Mouse (Mus musculus) MEL (cell line): ENCODE measurements around the gene Trim62. TPM values are rescaled to one million over a fixed set of nuclear protein-coding genes. Genes with fewer than 3 reads are reported as not detected.

Experiments used
- DNase-seq: peaks from one replicate; pipeline ENCODE4 v3.0.0; 2011; ENCODE audit warnings: low read depth, low spot score
- H3K27ac ChIP-seq: 2 replicates; pipeline ENCODE4 v1.5.1; 2012; ENCODE audit warnings: low read depth, mild to moderate bottlenecking, control low read depth, low read length, moderate library complexity; ENCODE audit not compliant: control insufficient read depth
- H3K27me3 ChIP-seq, 2 experiments: fragments of 150-350 bp in 1 of 2; sonication (generic) in 1 of 2; 2 replicates each; pipeline ENCODE4 v1.6.1; 2012; ENCODE audit warnings: low read length in 2 of 2, mild to moderate bottlenecking in 2 of 2, improper control_type of control experiment in 1 of 2, moderate library complexity in 1 of 2; ENCODE audit not compliant: insufficient read depth in 2 of 2, control insufficient read depth in 1 of 2
- H3K36me3 ChIP-seq, 2 experiments: 2 replicates each; pipeline ENCODE4 v1.6.1; 2012 to 2014; ENCODE audit warnings: low read length in 2 of 2, improper control_type of control experiment in 1 of 2, inconsistent platforms in 1 of 2, mild to moderate bottlenecking in 1 of 2; ENCODE audit not compliant: insufficient read depth in 2 of 2, control insufficient read depth in 1 of 2
- H3K4me1 ChIP-seq, 2 experiments: fragments of 150-350 bp in 1 of 2; sonication (generic) in 1 of 2; 2 replicates each; pipeline ENCODE4 v1.6.1; 2012; ENCODE audit warnings: low read length in 2 of 2, improper control_type of control experiment in 1 of 2, mild to moderate bottlenecking in 1 of 2; ENCODE audit not compliant: insufficient read depth in 2 of 2, control insufficient read depth in 1 of 2
- H3K4me3 ChIP-seq, 2 experiments: fragments of 150-350 bp in 1 of 2; sonication (generic) in 1 of 2; 2 replicates each; pipeline ENCODE4 v1.5.1; 2012; ENCODE audit warnings: low read depth in 2 of 2, low read length in 2 of 2, mild to moderate bottlenecking in 2 of 2, moderate library complexity in 2 of 2, control low read depth in 1 of 2, improper control_type of control experiment in 1 of 2; ENCODE audit not compliant: control insufficient read depth in 1 of 2, insufficient read depth in 1 of 2
- H3K79me2 ChIP-seq: 2 replicates; pipeline ENCODE4 v1.6.1; 2012; ENCODE audit warnings: mild to moderate bottlenecking, low read length, moderate library complexity; ENCODE audit not compliant: control insufficient read depth, poor library complexity, insufficient read depth
- H3K9ac ChIP-seq: 2 replicates; pipeline ENCODE4 v1.6.1; 2012; ENCODE audit warnings: low read depth, mild to moderate bottlenecking, control low read depth, low read length, moderate library complexity; ENCODE audit not compliant: control insufficient read depth, poor library complexity, severe bottlenecking
- H3K9me3 ChIP-seq: fragments of 150-350 bp; sonication (generic); replicated peaks from 2 replicates; pipeline ENCODE4 v1.6.1; 2012; ENCODE audit warnings: mild to moderate bottlenecking, low read length, improper control_type of control experiment, moderate library complexity; ENCODE audit not compliant: insufficient read depth
- CHD2 ChIP-seq: IDR thresholded peaks from 2 replicates; pipeline ENCODE4 v1.6.1; 2011; ENCODE audit warnings: low read length, improper control_type of control experiment
- CTCF ChIP-seq, 3 experiments: IDR thresholded peaks in 2 of 3; conservative IDR thresholded peaks in 1 of 3; 2 replicates each; pipeline ENCODE4 v1.5.1; 2011 to 2012; ENCODE audit warnings: low read length in 3 of 3, low read depth in 2 of 3, mild to moderate bottlenecking in 2 of 3, improper control_type of control experiment in 1 of 3, inconsistent platforms in 1 of 3, mixed read lengths in 1 of 3, moderate library complexity in 1 of 3; ENCODE audit not compliant: control insufficient read depth in 1 of 3, insufficient read depth in 1 of 3, poor library complexity in 1 of 3, severe bottlenecking in 1 of 3
- E2F4 ChIP-seq: IDR thresholded peaks from 2 replicates; pipeline ENCODE4 v1.6.1; 2011; ENCODE audit warnings: low read depth, low read length, improper control_type of control experiment, borderline replicate concordance
- HCFC1 ChIP-seq: IDR thresholded peaks from 2 replicates; pipeline ENCODE4 v1.6.1; 2012; ENCODE audit warnings: low read depth, mild to moderate bottlenecking, inconsistent platforms, low read length, improper control_type of control experiment, moderate library complexity
- JUND ChIP-seq: IDR thresholded peaks from 2 replicates; pipeline ENCODE4 v1.6.1; 2011; ENCODE audit warnings: low read depth, mild to moderate bottlenecking, improper control_type of control experiment, low read length
- KAT2A ChIP-seq: conservative IDR thresholded peaks from 2 replicates; pipeline ENCODE4 v1.6.1; 2012; ENCODE audit warnings: low read depth, low read length, improper control_type of control experiment, inconsistent platforms
- MAX ChIP-seq: IDR thresholded peaks from 2 replicates; pipeline ENCODE4 v1.6.1; 2011; ENCODE audit warnings: low read length, improper control_type of control experiment
- MAZ ChIP-seq: IDR thresholded peaks from 2 replicates; pipeline ENCODE4 v1.6.1; 2012; ENCODE audit warnings: low read depth, mild to moderate bottlenecking, inconsistent platforms, low read length, improper control_type of control experiment
- MXI1 ChIP-seq: IDR thresholded peaks from 2 replicates; pipeline ENCODE4 v1.6.1; 2011; ENCODE audit warnings: mild to moderate bottlenecking, low read depth, low read length, improper control_type of control experiment
- MYC ChIP-seq: IDR thresholded peaks from 2 replicates; pipeline ENCODE4 v1.6.1; 2011; ENCODE audit warnings: low read depth, mild to moderate bottlenecking, low read length, improper control_type of control experiment, moderate library complexity
- POLR2AphosphoS2 ChIP-seq: IDR thresholded peaks from 2 replicates; pipeline ENCODE4 v1.6.1; 2011; ENCODE audit warnings: low read length, improper control_type of control experiment
- POLR2AphosphoS5 ChIP-seq: IDR thresholded peaks from 2 replicates; pipeline ENCODE4 v1.6.1; 2012; ENCODE audit warnings: low read depth, borderline replicate concordance, mild to moderate bottlenecking, inconsistent platforms, low read length, moderate library complexity, mixed read lengths
- SIN3A ChIP-seq: IDR thresholded peaks from 2 replicates; pipeline ENCODE4 v1.6.1; 2012; ENCODE audit warnings: low read length, improper control_type of control experiment, inconsistent platforms
- SMC3 ChIP-seq: IDR thresholded peaks from 2 replicates; pipeline ENCODE4 v1.6.1; 2011; ENCODE audit warnings: low read depth, low read length, improper control_type of control experiment
- UBTF ChIP-seq: IDR thresholded peaks from 2 replicates; pipeline ENCODE4 v1.6.1; 2012; ENCODE audit warnings: low read depth, mild to moderate bottlenecking, inconsistent platforms, low read length, improper control_type of control experiment, moderate library complexity, borderline replicate concordance; ENCODE audit not compliant: insufficient read depth
- ZC3H11A ChIP-seq: IDR thresholded peaks from 2 replicates; pipeline ENCODE4 v1.6.1; 2012; ENCODE audit warnings: low read depth, mild to moderate bottlenecking, inconsistent platforms, low read length, improper control_type of control experiment
- ZMIZ1 ChIP-seq: IDR thresholded peaks from 2 replicates; pipeline ENCODE4 v1.6.1; 2012; ENCODE audit warnings: low read depth, mild to moderate bottlenecking, inconsistent platforms, low read length, improper control_type of control experiment, moderate library complexity
- ZNF384 ChIP-seq: IDR thresholded peaks from 2 replicates; pipeline ENCODE4 v1.6.1; 2012; ENCODE audit warnings: low read depth, mild to moderate bottlenecking, inconsistent platforms, low read length, improper control_type of control experiment
- polyA plus RNA-seq, 2 experiments: library from polyadenylated mRNA; stranded (reverse) in 1 of 2; unstranded in 1 of 2; fragments of >175 nt in 1 of 2; fragments of >200 nt in 1 of 2; gene quantifications; 2 replicates each; pipeline versions ENCODE4 v1.2.1 to v1.2.4; 2012; ENCODE audit warnings: low replicate concordance in 2 of 2, low read depth in 1 of 2; ENCODE audit not compliant: insufficient read length in 2 of 2, insufficient read depth in 1 of 2, missing spikeins in 1 of 2
- total RNA-seq: library from RNA; depleted of rRNA; stranded (reverse); fragments of 300-350 nt; gene quantifications from 2 replicates; pipeline ENCODE4 v1.2.3, GENCODE M21; 2012

Gene Trim62
- total and polyA plus RNA-seq, 3 experiments, result 0.12 to 1.2 TPM; not detected in 1

GRCm38 (mm10) chr4:128877520-128877919, 5.9 kb upstream of the Trim62 start:
- H3K79me2 ChIP-seq, result no peaks in the 10 kb centered on the region
- no peak for DNase-seq
- H3K27ac ChIP-seq, result no peak overlapping the region
- no peak overlapping the region for H3K9ac ChIP-seq
- no peak overlapping the region for H3K4me3 ChIP-seq
- no peaks in the 10 kb centered on the region for H3K4me1 ChIP-seq
- H3K36me3 ChIP-seq, result no peaks in the 10 kb centered on the region
- no peak for TF ChIP-seq KAT2A
- no peak for TF ChIP-seq CHD2
- H3K9me3 ChIP-seq, result no peaks in the 10 kb centered on the region
- peaks cover 2 to 5% of the 10 kb centered on the region in 2 experiments; a peak in 3 of 4 replicates for H3K27me3 ChIP-seq

- H3K27me3 ChIP-seq, result peaks cover 2 to 8% of the 10 kb centered on the region in 2 experiments
- no peaks in the 10 kb centered on the region for H3K9me3 ChIP-seq
- TF ChIP-seq CTCF (IDR thresholded peaks at IDR 0.05 in 2 of 3, conservative IDR thresholded peaks at IDR 0.05 in 1 of 3; ENCODE audit: control insufficient read depth in 1 of 3, insufficient read depth in 1 of 3, low read depth in 2 of 3, low read length in 3 of 3, poor library complexity in 1 of 3, severe bottlenecking in 1 of 3), result no peak
- TF ChIP-seq ZMIZ1, result no peak
- no peak for TF ChIP-seq SMC3
- TF ChIP-seq HCFC1, result no peak
- TF ChIP-seq MYC, result no peak
- no peak for TF ChIP-seq E2F4
- no peak for TF ChIP-seq POLR2AphosphoS5
- TF ChIP-seq ZC3H11A, result no peak
- TF ChIP-seq MXI1, result no peak
- no peak for TF ChIP-seq POLR2AphosphoS2
- no peak for TF ChIP-seq SIN3A
- TF ChIP-seq UBTF, result no peak
- no peak for TF ChIP-seq MAX
- TF ChIP-seq JUND, result no peak
- TF ChIP-seq MAZ, result no peak
- no peak for TF ChIP-seq ZNF384
- TF ChIP-seq, all 39 proteins: peak for 0
- no peaks in the 10 kb centered on the region for H3K36me3 ChIP-seq
- H3K79me2 ChIP-seq, result no peaks in the 10 kb centered on the region
- H3K27ac ChIP-seq, result no peak overlapping the region
- no peak for DNase-seq
- H3K4me1 ChIP-seq, result peaks cover 0 to under 1% of the 10 kb centered on the region in 2 experiments; a peak in 1 of 4 replicates
- no peak overlapping the region for H3K4me3 ChIP-seq
- H3K9ac ChIP-seq, result no peak overlapping the region
Observed at GRCm38 (mm10) chr4:128878901-128879491, 4.4 kb upstream of the Trim62 start.
